Mouse (Mus musculus): ENCODE data around the gene Barhl1. TPM values are rescaled to one million over a fixed set of nuclear protein-coding genes. Genes with fewer than 3 reads are reported as not detected.
A peak's percentile ranks its signal among the peaks of the same experiment; 100 is the strongest.

Barhl1 gene
- total and polyA plus RNA-seq, 2 experiments from 2014 or later, result 36.9 to 49.0 TPM

DNA sequence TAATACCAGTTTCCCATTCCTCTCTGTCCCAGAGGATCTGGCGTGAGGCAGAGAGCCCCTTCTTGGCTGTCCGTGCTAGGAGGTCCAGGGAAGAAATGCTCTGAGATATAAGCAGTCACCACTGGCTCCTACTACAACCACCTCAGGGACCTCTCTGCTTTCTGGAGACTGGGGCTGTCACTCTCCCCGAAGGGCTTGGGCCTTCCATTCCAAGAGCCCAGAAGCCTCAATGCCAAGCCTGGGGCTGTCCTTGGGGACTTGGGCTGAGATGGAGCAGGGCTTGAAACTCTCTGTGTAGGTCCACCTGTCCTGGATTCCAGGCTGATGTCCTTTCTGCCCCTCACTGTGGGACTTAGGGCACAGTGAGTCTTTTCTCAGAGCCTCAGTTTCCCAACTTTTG, 5.6 kb downstream of the Barhl1 start:
- peak overlapping the region; percentile 68 for H3K27ac ChIP-seq (ENCODE audit: low read depth, low read length)
- peaks cover 51% of the 10 kb centered on the region for H3K27me3 ChIP-seq (ENCODE audit: insufficient read depth, low read length)
- H3K36me3 ChIP-seq (ENCODE audit: insufficient read depth, low read length), result peaks cover under 1% of the 10 kb centered on the region
- 19% methylated on average over 3 of the region's 3 CpGs for whole genome bisulfite sequencing
- H3K9me3 ChIP-seq (ENCODE audit: low read length), result no peaks in the 10 kb centered on the region
- peak overlapping the region; percentile 41 for H3K4me3 ChIP-seq (ENCODE audit: low read depth, low read length)
- ATAC-seq (ENCODE audit: low FRiP score) (no peak), DNase-seq (ENCODE audit: low spot score) (no peak)
- TF ChIP-seq CTCF (IDR thresholded peaks at IDR 0.05), result no peak
- H3K4me2 ChIP-seq (ENCODE audit: low read depth, low read length, poor library complexity, severe bottlenecking), result peak overlapping the region; percentile 40
- H3K4me1 ChIP-seq (ENCODE audit: insufficient read depth, low read length), result no peaks in the 10 kb centered on the region; the same call in 1 of the 2 replicates
- H3K9ac ChIP-seq (replicated peaks; ENCODE audit: low read length, poor library complexity, severe bottlenecking), result peak overlapping the region; percentile 50; the same call in 1 of the 2 replicates

DNA sequence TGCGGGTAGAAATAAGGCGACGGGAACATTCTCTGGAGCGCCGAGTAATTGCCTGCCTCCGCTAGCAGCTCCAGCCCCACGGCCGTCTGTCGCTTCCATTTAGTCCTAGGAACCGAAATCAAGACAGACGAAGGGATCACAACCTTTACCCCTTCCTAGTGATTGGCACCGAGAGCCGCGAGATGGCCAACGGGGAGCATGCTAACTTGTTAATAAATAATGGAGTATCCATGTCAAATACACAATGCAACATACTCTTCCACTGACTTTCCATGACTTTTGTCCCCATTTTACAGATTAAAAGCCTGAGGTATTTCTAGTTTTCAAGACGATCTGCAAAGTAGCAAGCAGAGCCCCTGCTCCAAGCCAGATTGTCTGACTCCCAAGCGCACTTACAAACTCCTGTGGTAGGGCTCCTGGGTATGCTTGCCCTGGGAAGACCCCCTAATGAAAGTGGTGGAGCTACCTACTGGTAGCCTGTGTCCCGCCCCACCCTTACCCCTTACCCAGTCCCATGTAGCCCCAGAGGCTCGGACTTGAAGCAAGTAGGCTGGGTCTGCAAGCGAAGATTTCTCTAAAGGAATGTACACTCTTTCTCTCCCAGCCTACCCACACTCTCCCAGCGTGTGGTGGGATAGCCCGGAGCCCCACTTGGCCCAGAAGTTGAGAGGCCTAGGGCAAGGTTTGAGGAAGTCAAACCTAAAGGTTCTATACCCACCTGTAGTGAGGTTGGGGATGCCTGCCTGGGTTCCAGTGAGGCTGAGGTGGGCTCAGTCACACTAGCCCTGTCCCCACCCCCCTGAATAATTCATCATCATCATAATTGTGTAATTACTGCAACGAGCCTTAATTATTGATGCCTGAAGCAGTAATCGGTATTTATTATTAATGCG, 6.4 kb downstream of the Barhl1 start:
- TF ChIP-seq CTCF (IDR thresholded peaks at IDR 0.05), result no peak
- H3K36me3 ChIP-seq (ENCODE audit: insufficient read depth, low read length), result peaks cover 6% of the 10 kb centered on the region
- H3K4me1 ChIP-seq (ENCODE audit: insufficient read depth, low read length), result no peaks in the 10 kb centered on the region; the same call in 1 of the 2 replicates
- H3K4me2 ChIP-seq (ENCODE audit: low read depth, low read length, poor library complexity, severe bottlenecking), result peak overlapping the region; percentile 40
- WGBS, result 11% methylated on average over 25 of the region's 25 CpGs
- peak overlapping the region; percentile 73 for H3K27ac ChIP-seq (ENCODE audit: low read depth, low read length)
- H3K27me3 ChIP-seq (ENCODE audit: insufficient read depth, low read length), result peaks cover 44% of the 10 kb centered on the region
- ATAC-seq (ENCODE audit: low FRiP score), result no peak
- no peak overlapping the region for H3K9ac ChIP-seq (replicated peaks; ENCODE audit: low read length, poor library complexity, severe bottlenecking)
- H3K9me3 ChIP-seq (ENCODE audit: low read length), result no peaks in the 10 kb centered on the region
- H3K4me3 ChIP-seq (ENCODE audit: low read depth, low read length), result peak overlapping the region; percentile 27; the same call in 1 of the 2 replicates
- no peak for DNase-seq (ENCODE audit: low spot score)

DNA sequence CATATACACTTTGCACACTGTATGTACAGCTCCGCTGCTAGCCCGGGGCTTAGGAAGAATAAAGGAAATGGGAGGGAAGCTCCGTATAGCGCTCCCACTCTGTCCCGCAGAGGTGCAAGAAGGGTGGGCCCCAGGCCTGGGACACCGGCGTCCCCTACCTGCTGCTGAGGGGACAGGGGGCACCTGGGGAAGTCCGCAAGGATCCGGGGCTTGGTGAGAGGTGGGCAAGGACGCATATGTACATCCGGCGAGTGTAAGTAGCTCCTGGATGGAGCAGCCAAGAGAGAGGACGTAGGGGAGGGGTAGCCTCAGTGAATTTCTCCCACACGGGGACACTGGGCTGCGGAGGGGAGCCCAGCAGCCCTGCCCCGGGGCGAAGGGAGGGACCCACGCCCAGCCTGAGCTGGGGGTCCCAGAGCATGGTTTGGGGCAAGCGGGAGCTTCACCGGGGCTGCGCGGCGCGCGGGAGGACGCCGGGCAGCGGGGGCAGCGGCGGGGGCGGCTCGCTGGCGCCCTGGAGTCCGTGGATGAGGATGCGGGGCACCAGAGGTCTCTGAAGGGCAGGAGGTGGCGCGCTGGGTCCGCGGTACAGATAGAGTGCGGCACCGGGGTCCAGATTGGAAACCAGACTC, 7.2 kb downstream of the Barhl1 start:
- Histone ChIP-seq H3K36me3 (ENCODE audit: insufficient read depth, low read length) (peaks cover 6% of the 10 kb centered on the region), H3K4me2 (ENCODE audit: low read depth, low read length, poor library complexity, severe bottlenecking) (peak overlapping the region; percentile 40), H3K4me1 (ENCODE audit: insufficient read depth, low read length) (no peaks in the 10 kb centered on the region; the same call in 1 of the 2 replicates), H3K27me3 (ENCODE audit: insufficient read depth, low read length) (peaks cover 37% of the 10 kb centered on the region), H3K27ac (ENCODE audit: low read depth, low read length) (peak overlapping the region; percentile 73), H3K4me3 (ENCODE audit: low read depth, low read length) (peak overlapping the region; percentile 27), H3K9ac (replicated peaks; ENCODE audit: low read length, poor library complexity, severe bottlenecking) (peak overlapping the region; percentile 37), H3K9me3 (ENCODE audit: low read length) (no peaks in the 10 kb centered on the region)
- ATAC-seq (ENCODE audit: low FRiP score), result no peak
- WGBS, result under 1% methylated on average over 25 of the region's 41 CpGs
- no peak for DNase-seq (ENCODE audit: low spot score)
- no peak for TF ChIP-seq CTCF (IDR thresholded peaks at IDR 0.05)

DNA sequence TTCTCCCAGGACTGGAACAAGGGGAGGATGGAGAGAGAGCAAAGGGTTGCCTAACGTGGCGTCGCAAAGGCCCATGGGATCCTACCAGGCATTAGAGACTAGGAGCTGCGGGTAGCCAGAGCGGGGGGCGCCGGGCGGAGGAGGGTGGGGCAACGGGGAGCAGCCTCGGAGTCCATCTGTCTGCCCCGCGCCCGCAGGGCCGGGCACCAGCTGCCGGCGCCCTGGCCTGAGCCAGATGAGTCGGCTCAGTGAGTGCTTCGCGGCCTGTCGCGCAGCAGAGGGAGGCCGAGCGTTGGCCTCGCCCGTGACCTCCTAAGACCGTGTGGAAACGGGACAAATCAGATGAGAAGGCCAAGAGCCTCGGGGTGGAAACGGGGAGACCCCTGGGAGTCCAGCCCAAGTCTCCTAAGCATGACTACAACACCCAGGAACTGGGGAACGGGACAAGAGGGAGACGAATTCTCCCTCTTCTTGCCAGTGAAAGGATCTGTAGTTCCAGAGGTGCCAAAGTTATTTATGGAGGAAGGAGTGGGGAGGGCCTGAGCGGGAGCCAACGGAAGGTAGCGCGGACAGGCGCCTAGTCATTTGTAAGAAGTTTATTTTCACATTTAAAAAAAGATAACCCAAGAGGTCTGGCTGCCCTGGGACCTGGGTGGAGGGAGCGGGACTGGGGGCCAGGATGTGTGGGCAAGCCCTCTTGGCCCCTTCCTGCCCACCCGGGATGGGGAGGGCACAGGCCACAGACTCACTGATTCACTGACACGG, 7.9 kb downstream of the Barhl1 start:
- H3K4me2 ChIP-seq (ENCODE audit: low read depth, low read length, poor library complexity, severe bottlenecking), result peak overlapping the region; percentile 40
- ATAC-seq (ENCODE audit: low FRiP score) (no peak), DNase-seq (ENCODE audit: low spot score) (no peak)
- H3K4me3 ChIP-seq (ENCODE audit: low read depth, low read length), result peak overlapping the region; percentile 27
- H3K9ac ChIP-seq (replicated peaks; ENCODE audit: low read length, poor library complexity, severe bottlenecking), result peak overlapping the region; percentile 37
- no peaks in the 10 kb centered on the region; the same call in 1 of the 2 replicates for H3K4me1 ChIP-seq (ENCODE audit: insufficient read depth, low read length)
- H3K36me3 ChIP-seq (ENCODE audit: insufficient read depth, low read length), result peaks cover 6% of the 10 kb centered on the region
- H3K27me3 ChIP-seq (ENCODE audit: insufficient read depth, low read length), result peaks cover 30% of the 10 kb centered on the region
- H3K27ac ChIP-seq (ENCODE audit: low read depth, low read length), result peak overlapping the region; percentile 73
- TF ChIP-seq CTCF (IDR thresholded peaks at IDR 0.05), result no peak
- H3K9me3 ChIP-seq (ENCODE audit: low read length), result no peaks in the 10 kb centered on the region
- 2% methylated on average over 39 of the region's 39 CpGs for WGBS

DNA sequence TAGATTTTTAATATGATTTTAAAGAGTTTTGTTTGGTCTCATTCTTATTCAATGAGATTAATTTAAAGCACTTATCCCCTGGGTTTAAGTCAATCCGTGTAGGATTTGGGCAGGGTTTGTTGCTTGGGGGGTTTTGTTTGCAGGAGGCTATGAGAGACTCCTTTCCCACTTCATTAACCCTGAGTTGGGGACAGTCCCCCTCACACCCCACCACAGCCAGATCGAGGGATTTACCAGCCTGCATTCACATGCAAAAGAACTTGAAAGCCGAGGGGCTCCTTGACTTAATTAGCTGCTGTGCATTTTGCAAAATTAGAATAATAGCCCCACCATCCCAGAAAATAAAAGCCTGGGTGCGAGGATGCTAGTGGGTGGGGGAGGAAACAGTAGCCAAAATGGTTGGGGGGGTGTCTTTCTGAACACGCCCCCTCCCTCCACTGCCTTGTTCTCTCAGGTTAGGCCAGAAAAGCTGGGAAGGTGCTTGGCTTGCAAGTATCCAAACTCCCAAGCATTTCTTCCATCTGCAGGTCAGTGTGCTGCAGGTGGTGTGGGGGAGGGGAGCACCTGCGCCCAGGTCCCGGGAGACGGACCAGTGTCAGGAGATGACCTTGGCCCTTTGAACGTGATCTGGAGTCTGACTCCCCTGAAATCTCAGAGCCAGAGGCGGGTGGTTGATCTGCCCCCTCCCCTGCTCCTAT, 8.6 kb downstream of the Barhl1 start:
- no peak for ATAC-seq (ENCODE audit: low FRiP score)
- no peaks in the 10 kb centered on the region for H3K9me3 ChIP-seq (ENCODE audit: low read length)
- peaks cover 6% of the 10 kb centered on the region for H3K36me3 ChIP-seq (ENCODE audit: insufficient read depth, low read length)
- peak overlapping the region; percentile 40 for H3K4me2 ChIP-seq (ENCODE audit: low read depth, low read length, poor library complexity, severe bottlenecking)
- H3K4me1 ChIP-seq (ENCODE audit: insufficient read depth, low read length), result no peaks in the 10 kb centered on the region; the same call in 1 of the 2 replicates
- 10% methylated on average over 10 of the region's 10 CpGs for WGBS
- H3K27ac ChIP-seq (ENCODE audit: low read depth, low read length), result peak overlapping the region; percentile 73
- no peak for TF ChIP-seq CTCF (IDR thresholded peaks at IDR 0.05)
- peaks cover 30% of the 10 kb centered on the region for H3K27me3 ChIP-seq (ENCODE audit: insufficient read depth, low read length)
- peak overlapping the region; percentile 27 for H3K4me3 ChIP-seq (ENCODE audit: low read depth, low read length)
- H3K9ac ChIP-seq (replicated peaks; ENCODE audit: low read length, poor library complexity, severe bottlenecking), result peak overlapping the region; percentile 37; the same call in 1 of the 2 replicates
- DNase-seq (ENCODE audit: low spot score), result no peak
